Mouse (Mus musculus) limb, embryonic 14.5 days (tissue): Measurements from ENCODE around the gene Mepce. TPM values are rescaled to one million over a fixed set of nuclear protein-coding genes. Genes with fewer than 3 reads are reported as not detected.

ENCODE experiments used
- ATAC-seq: fragments of 200-750 bp; cut with Nextera tagmentation; 2 replicates; pipeline ENCODE4 v1.8.0; 2017; ENCODE audit warnings: low read depth, moderate number of reproducible peaks, moderate TSS enrichment; ENCODE audit not compliant: low FRiP score
- DNase-seq: peaks from one replicate; pipeline ENCODE4 v3.0.0-alpha.2; 2015; ENCODE audit warnings: low spot score
- H3K27ac ChIP-seq: fragments of 300-500 bp; sonication (generic); replicated peaks from 2 replicates; pipeline ENCODE4 v1.5.1; 2014; ENCODE audit warnings: low read depth, mild to moderate bottlenecking, low read length, moderate library complexity, mixed read lengths
- H3K27me3 ChIP-seq: fragments of 300-500 bp; sonication (generic); 2 replicates; pipeline ENCODE4 v1.6.1; 2014; ENCODE audit warnings: low read length, mixed read lengths; ENCODE audit not compliant: control insufficient read depth, insufficient read depth
- H3K36me3 ChIP-seq: fragments of 300-500 bp; sonication (generic); 2 replicates; pipeline ENCODE4 v1.6.1; 2014; ENCODE audit warnings: mild to moderate bottlenecking, low read length, moderate library complexity, mixed read lengths; ENCODE audit not compliant: control insufficient read depth, insufficient read depth
- H3K4me1 ChIP-seq: fragments of 300-500 bp; sonication (generic); 2 replicates; pipeline ENCODE4 v1.6.1; 2014; ENCODE audit warnings: antibody characterized with exemption, low read length, mixed read lengths; ENCODE audit not compliant: control insufficient read depth, insufficient read depth
- H3K4me2 ChIP-seq: fragments of 300-500 bp; sonication (generic); replicated peaks from 2 replicates; pipeline ENCODE4 v1.6.1; 2014; ENCODE audit warnings: low read depth, mild to moderate bottlenecking, low read length, moderate library complexity; ENCODE audit not compliant: severe bottlenecking
- H3K4me3 ChIP-seq: fragments of 300-500 bp; sonication (generic); replicated peaks from 2 replicates; pipeline ENCODE4 v1.5.1; 2014; ENCODE audit warnings: low read length
- H3K9ac ChIP-seq: fragments of 300-500 bp; sonication (generic); 2 replicates; pipeline ENCODE4 v1.6.1; 2014; ENCODE audit warnings: mild to moderate bottlenecking, low read depth, low read length, moderate library complexity; ENCODE audit not compliant: severe bottlenecking
- H3K9me3 ChIP-seq: fragments of 300-500 bp; sonication (generic); 2 replicates; pipeline ENCODE4 v1.6.1; 2016; ENCODE audit warnings: low read length; ENCODE audit not compliant: control insufficient read depth
- POLR2A ChIP-seq: fragments of 200-500 bp; IDR thresholded peaks from 2 replicates; pipeline ENCODE4 v1.8.0; 2012; ENCODE audit warnings: inconsistent platforms, mild to moderate bottlenecking, moderate library complexity, borderline replicate concordance; ENCODE audit not compliant: insufficient read depth, insufficient read length; ENCODE audit errors: extremely low read depth
- WGBS: fragments of 180-500 bp; shearing (Covaris S2); extraction: QIAGEN DNeasy Blood & Tissue Kit; methylation state at CpG from one replicate; pipeline ENCODE4 v1.1.7; 2014; 5-methylcytosine and 5-hydroxymethylcytosine counted together
- polyA plus RNA-seq, 2 experiments: library from polyadenylated mRNA; depleted of rRNA in 1 of 2; stranded (reverse) in 1 of 2; unstranded in 1 of 2; fragments of >200 nt; fragmentation: Nextera tagmentation in 1 of 2; extraction: Ambion mirVana in 1 of 2; gene quantifications; 2 replicates each; pipeline versions ENCODE4 v1.2.1 to v1.2.3; 2012 to 2014

Gene Mepce
- polyA plus RNA-seq, 2 experiments, result 13.9 to 42.0 TPM

GRCm38 (mm10) chr5:137831506-137831905, 44.1 kb upstream of the Mepce start:
- TF ChIP-seq POLR2A, result no peak
- Histone ChIP-seq H3K27ac (no peak overlapping the region), H3K9ac (no peak overlapping the region), H3K36me3 (no peaks in the 10 kb centered on the region), H3K4me3 (no peak overlapping the region), H3K4me2 (no peak overlapping the region), H3K27me3 (no peaks in the 10 kb centered on the region), H3K4me1 (no peaks in the 10 kb centered on the region), H3K9me3 (no peaks in the 10 kb centered on the region)
- WGBS, result 74% methylated on average over 6 of the region's 6 CpGs
- ATAC-seq (no peak), DNase-seq (no peak)

GRCm38 (mm10) chr5:137831106-137831505, 43.7 kb upstream of the Mepce start:
- DNase-seq (no peak), ATAC-seq (no peak)
- H3K9ac ChIP-seq, result no peak overlapping the region
- H3K36me3 ChIP-seq, result no peaks in the 10 kb centered on the region
- WGBS, result 85% methylated on average over 4 of the region's 4 CpGs
- no peak overlapping the region for H3K27ac ChIP-seq
- no peaks in the 10 kb centered on the region for H3K27me3 ChIP-seq
- no peaks in the 10 kb centered on the region for H3K9me3 ChIP-seq
- no peaks in the 10 kb centered on the region for H3K4me1 ChIP-seq
- H3K4me2 ChIP-seq, result no peak overlapping the region
- no peak overlapping the region for H3K4me3 ChIP-seq
- no peak for TF ChIP-seq POLR2A

- no peaks in the 10 kb centered on the region for H3K27me3 ChIP-seq
- H3K36me3 ChIP-seq, result no peaks in the 10 kb centered on the region
- H3K9ac ChIP-seq, result no peak overlapping the region
- no peak for DNase-seq
- WGBS, result 79% methylated on average over 7 of the region's 7 CpGs
- no peak for ATAC-seq
- no peak overlapping the region for H3K27ac ChIP-seq
- H3K9me3 ChIP-seq, result no peaks in the 10 kb centered on the region
- no peaks in the 10 kb centered on the region for H3K4me1 ChIP-seq
- TF ChIP-seq POLR2A, result no peak
- H3K4me3 ChIP-seq, result no peak overlapping the region
- no peak overlapping the region for H3K4me2 ChIP-seq
Observed at GRCm38 (mm10) chr5:137830238-137830637, 42.8 kb upstream of the Mepce start.

- no peak for TF ChIP-seq POLR2A
- DNase-seq, result no peak
- no peaks in the 10 kb centered on the region for H3K9me3 ChIP-seq
- no peak overlapping the region for H3K27ac ChIP-seq
- no peak overlapping the region for H3K4me3 ChIP-seq
- no peak for ATAC-seq
- 87% methylated on average over 6 of the region's 6 CpGs for WGBS
- H3K4me1 ChIP-seq, result no peaks in the 10 kb centered on the region
- no peaks in the 10 kb centered on the region for H3K27me3 ChIP-seq
- no peak overlapping the region for H3K4me2 ChIP-seq
- no peak overlapping the region for H3K9ac ChIP-seq
- H3K36me3 ChIP-seq, result no peaks in the 10 kb centered on the region
Observed at GRCm38 (mm10) chr5:137828694-137829093, 41.2 kb upstream of the Mepce start.

- DNase-seq, result no peak
- Histone ChIP-seq H3K36me3 (no peaks in the 10 kb centered on the region), H3K4me2 (no peak overlapping the region), H3K9ac (no peak overlapping the region), H3K27ac (no peak overlapping the region), H3K4me1 (no peaks in the 10 kb centered on the region), H3K9me3 (no peaks in the 10 kb centered on the region), H3K4me3 (no peak overlapping the region), H3K27me3 (no peaks in the 10 kb centered on the region)
- no peak for TF ChIP-seq POLR2A
- 61% methylated on average over 6 of the region's 7 CpGs for WGBS
- no peak for ATAC-seq
Observed at GRCm38 (mm10) chr5:137826421-137826820, 39.0 kb upstream of the Mepce start.

GRCm38 (mm10) chr5:137825971-137826370, 38.5 kb upstream of the Mepce start:
- no peaks in the 10 kb centered on the region for H3K36me3 ChIP-seq
- H3K9me3 ChIP-seq, result no peaks in the 10 kb centered on the region
- no peak for DNase-seq
- no peak for TF ChIP-seq POLR2A
- H3K4me1 ChIP-seq, result no peaks in the 10 kb centered on the region
- H3K4me3 ChIP-seq, result no peak overlapping the region
- ATAC-seq, result no peak
- H3K27ac ChIP-seq, result no peak overlapping the region
- H3K27me3 ChIP-seq, result no peaks in the 10 kb centered on the region
- WGBS, result 78% methylated on average over 2 of the region's 2 CpGs
- H3K4me2 ChIP-seq, result no peak overlapping the region
- no peak overlapping the region for H3K9ac ChIP-seq
